ENCODE assay signal across 20 mouse cellular contexts in the genomic region with DNA sequence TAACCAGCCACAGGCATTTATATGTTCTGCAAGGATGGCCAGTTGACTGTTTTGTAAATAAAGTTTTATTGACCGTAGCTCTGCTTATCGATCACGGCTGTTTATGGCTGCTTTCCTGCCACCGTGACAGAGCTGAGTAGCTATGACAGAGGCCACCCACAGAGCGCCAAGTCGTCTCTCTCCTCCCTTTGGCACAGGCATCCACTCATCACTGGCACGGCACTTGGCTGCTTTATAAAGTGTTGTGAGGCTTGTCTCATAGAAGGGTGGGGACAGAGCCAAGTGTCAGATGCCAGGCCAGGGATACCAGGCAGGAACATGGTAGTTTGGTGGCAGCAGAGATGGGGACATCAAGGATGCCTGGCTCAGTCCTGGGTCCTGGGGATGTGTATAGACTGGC. TPM values are rescaled to one million over a fixed set of nuclear protein-coding genes. Genes with fewer than 3 reads are reported as not detected.
DNase-seq lines count a peak whose midpoint lies in the region; ATAC-seq and TF ChIP-seq lines count a peak whose summit lies in the region.
"Had no signal": no experiment of that assay in that cellular context is flagged by ENCODE, and none has a peak within 500 bp of the region (broad histone marks: within the 10 kb centered on the region; RNA-seq: fewer than 3 reads in every experiment).

No protein-coding gene starts in this region.

- peak; percentile 75; the same call in 1 of the 2 replicates for ATAC-seq in forebrain, postnatal 0 days
- ATAC-seq in forebrain, embryonic 15.5 days (replicated peaks): no peak
- peak; percentile 24; the same call in 1 of the 2 replicates for ATAC-seq in kidney, embryonic 15.5 days (replicated peaks; ENCODE audit: low FRiP score)
- ATAC-seq in CD4-positive, CD25-positive, alpha-beta regulatory T cell, adult 4 months: no peak
- ATAC-seq: intestine, embryonic 16.5 days; Patski had no signal

- H3K9me3 ChIP-seq in forebrain, postnatal 0 days (ENCODE audit: low read length): no peaks in the 10 kb centered on the region
- no peaks in the 10 kb centered on the region for H3K9me3 ChIP-seq in forebrain, embryonic 15.5 days
- no peaks in the 10 kb centered on the region for H3K9me3 ChIP-seq in kidney, embryonic 15.5 days (replicated peaks)
- H3K9me3 ChIP-seq: hindbrain, embryonic 13.5 days; limb, embryonic 10.5 days; liver, embryonic 13.5 days; lung, embryonic 15.5 days; megakaryocyte, embryonic 14.5 days had no signal

- H3K4me2 ChIP-seq in forebrain, postnatal 0 days (ENCODE audit: low read depth): no peak overlapping the region
- H3K4me2 ChIP-seq in forebrain, embryonic 15.5 days (replicated peaks): no peak overlapping the region
- H3K4me2 ChIP-seq in kidney, embryonic 15.5 days: no peak overlapping the region
- H3K4me2 ChIP-seq: hindbrain, embryonic 13.5 days; liver, embryonic 13.5 days; lung, embryonic 15.5 days had no signal

- no peaks in the 10 kb centered on the region; the same call in 1 of the 2 replicates for H3K27me3 ChIP-seq in forebrain, postnatal 0 days (ENCODE audit: insufficient read depth, low read length)
- no peaks in the 10 kb centered on the region for H3K27me3 ChIP-seq in forebrain, embryonic 15.5 days
- H3K27me3 ChIP-seq in kidney, embryonic 15.5 days: no peaks in the 10 kb centered on the region
- H3K27me3 ChIP-seq: hindbrain, embryonic 13.5 days; liver, embryonic 13.5 days; lung, embryonic 15.5 days; Patski had no signal

- no peak overlapping the region for H3K9ac ChIP-seq in forebrain, postnatal 0 days
- no peak overlapping the region for H3K9ac ChIP-seq in forebrain, embryonic 15.5 days (replicated peaks)
- no peak overlapping the region for H3K9ac ChIP-seq in kidney, embryonic 15.5 days
- H3K9ac ChIP-seq: hindbrain, embryonic 13.5 days; liver, embryonic 13.5 days; lung, embryonic 15.5 days had no signal

- no peak for TF ChIP-seq CTCF in forebrain, postnatal 0 days (IDR thresholded peaks at IDR 0.05; ENCODE audit: low read depth)

- H3K36me3 ChIP-seq in forebrain, postnatal 0 days (ENCODE audit: insufficient read depth): no peaks in the 10 kb centered on the region
- no peaks in the 10 kb centered on the region for H3K36me3 ChIP-seq in forebrain, embryonic 15.5 days
- peaks cover 25% of the 10 kb centered on the region; the same call in 1 of the 2 replicates for H3K36me3 ChIP-seq in kidney, embryonic 15.5 days
- H3K36me3 ChIP-seq: hindbrain, embryonic 13.5 days had no signal

- DNase-seq in forebrain, postnatal 0 days: peak; percentile 50
- DNase-seq in kidney, adult 8-10 months: no peak
- DNase-seq in brain, adult 2 months (ENCODE audit: low read depth, low spot score): peak; percentile 76
- peak; percentile 70 to 78 for DNase-seq in cerebellum, postnatal 14 days
- no peak for DNase-seq in lung, postnatal 4 days
- DNase-seq: B cell, adult 2 months; gastrocnemius, postnatal 14 days; heart, postnatal 10 days; liver, embryonic 13.5 days; right cerebral cortex, postnatal 4 days; thymus, postnatal 25 days had no signal

- 42% methylated on average over 7 of the region's 7 CpGs for WGBS in forebrain, postnatal 0 days
- WGBS in forebrain, embryonic 15.5 days: 58% methylated on average over 7 of the region's 7 CpGs
- WGBS in kidney, embryonic 15.5 days: 34% methylated on average over 7 of the region's 7 CpGs

- no peak overlapping the region for H3K4me3 ChIP-seq in forebrain, postnatal 0 days (ENCODE audit: low read depth, low read length)
- H3K4me3 ChIP-seq in forebrain, embryonic 15.5 days: no peak overlapping the region
- no peak overlapping the region for H3K4me3 ChIP-seq in kidney, embryonic 15.5 days (replicated peaks)
- H3K4me3 ChIP-seq: hindbrain, embryonic 13.5 days; limb, embryonic 10.5 days; liver, embryonic 13.5 days; lung, embryonic 15.5 days; megakaryocyte, embryonic 14.5 days had no signal

- H3K27ac ChIP-seq in forebrain, postnatal 0 days (ENCODE audit: low read depth, low read length): no peak overlapping the region
- no peak overlapping the region for H3K27ac ChIP-seq in forebrain, embryonic 15.5 days (replicated peaks)
- no peak overlapping the region for H3K27ac ChIP-seq in kidney, embryonic 15.5 days
- H3K27ac ChIP-seq: hindbrain, embryonic 13.5 days; limb, embryonic 10.5 days; liver, embryonic 13.5 days; lung, embryonic 15.5 days had no signal

- no peaks in the 10 kb centered on the region for H3K4me1 ChIP-seq in forebrain, postnatal 0 days (ENCODE audit: insufficient read depth)
- H3K4me1 ChIP-seq in forebrain, embryonic 15.5 days: 0 out of 2 replicates have a peak, but pooled peaks cover 12% of the 10 kb centered on the region
- H3K4me1 ChIP-seq in kidney, embryonic 15.5 days: peaks cover 11% of the 10 kb centered on the region
- H3K4me1 ChIP-seq: liver, embryonic 13.5 days; lung, embryonic 15.5 days; megakaryocyte, embryonic 14.5 days had no signal

RNA-seq across cellular contexts. Expression of gene Col27a1, which starts 43.5 kb away (rescaled TPM):
- total RNA-seq in forebrain, postnatal 0 days (2014; rRNA removed): 2.2 and 5.3 TPM in 2 replicates
- 0.33 and 0.56 TPM in 2 replicates for polyA plus RNA-seq in forebrain, postnatal 0 days (2015; fragmentation: Nextera tagmentation; extraction: Ambion mirVana)
- polyA plus RNA-seq in forebrain, embryonic 15.5 days (2015; fragmentation: Nextera tagmentation; extraction: Ambion mirVana): 1.3 and 1.4 TPM in 2 replicates
- 7.3 and 9.4 TPM in 2 replicates for polyA plus RNA-seq in kidney, embryonic 15.5 days (2015; fragmentation: Nextera tagmentation; extraction: Ambion mirVana)
- polyA plus RNA-seq in CD4-positive, CD25-positive, alpha-beta regulatory T cell, adult 4 months (2017; shearing (Covaris generic)): under 1 TPM; 0.33 to 0.75 TPM

Comparison
In these comparisons a context has a peak if more than half of its experiments do, and no peak if none do; other contexts are left out.
1. ATAC-seq: peak in forebrain, postnatal 0 days (single experiment) and kidney, embryonic 15.5 days (single experiment); none in forebrain, embryonic 15.5 days (single experiment) and CD4-positive, CD25-positive, alpha-beta regulatory T cell, adult 4 months (single experiment).
2. DNase-seq: peak in forebrain, postnatal 0 days (single experiment), brain, adult 2 months (single experiment) and cerebellum, postnatal 14 days (2 of 2); none in kidney, adult 8-10 months (0 of 2) and lung, postnatal 4 days (0 of 2).